Mouse (Mus musculus): ENCODE measurements around the gene Tymp. TPM values are rescaled to one million over a fixed set of nuclear protein-coding genes. Genes with fewer than 3 reads are reported as not detected.

The Tymp gene
- total RNA-seq, 2 experiments from 2014 or later, result 0.44 to 0.64 TPM

GRCm38 (mm10) chr15:89374801-89375534 lies 1.9 kb downstream of the Tymp start:
- intact Hi-C loops (cut with DNase I), result loop anchor here (5.0 kb wide), 1 partner anchor 92 kb away; no protein-coding TSS in a partner anchor
- no peak for DNase-seq (ENCODE audit: low spot score)

- no peak for DNase-seq (ENCODE audit: low spot score)
- intact Hi-C loops (cut with DNase I), result loop anchor here (5.0 kb wide), 1 partner anchor 93 kb away; no protein-coding TSS in a partner anchor
These were observed 2.5 kb downstream of the Tymp start for GRCm38 (mm10) chr15:89374340-89374739.

- intact Hi-C loops (cut with DNase I), result loop anchor here (5.0 kb wide), 1 partner anchor 93 kb away; no protein-coding TSS in a partner anchor
These were observed 3.0 kb downstream of the Tymp start, which contains the start of gene Sco2 for GRCm38 (mm10) chr15:89373762-89374248. Sco2 (minus strand) TSS chr15:89373846.

GRCm38 (mm10) chr15:89373027-89373761 lies 3.6 kb downstream of the Tymp start:
- intact Hi-C loops (cut with DNase I), result loop anchor here (5.0 kb wide), 1 partner anchor 94 kb away; no protein-coding TSS in a partner anchor
- peak; percentile 71 for DNase-seq (ENCODE audit: low spot score)

More at GRCm38 (mm10) chr15:89373762-89374248, 3.0 kb downstream of the Tymp start, which contains the start of gene Sco2:
- DNase-seq (ENCODE audit: low spot score), result peak; percentile 75

- no peak for DNase-seq (ENCODE audit: low spot score)
- intact Hi-C loops (cut with DNase I), result loop anchor here (5.0 kb wide), 1 partner anchor 95 kb away; no protein-coding TSS in a partner anchor
These were observed 4.3 kb downstream of the Tymp start for GRCm38 (mm10) chr15:89372536-89372935.

- DNase-seq (ENCODE audit: low spot score), result no peak
- intact Hi-C loops (cut with DNase I), result loop anchor here (5.0 kb wide), 1 partner anchor 95 kb away; no protein-coding TSS in a partner anchor
These were observed 4.8 kb downstream of the Tymp start for GRCm38 (mm10) chr15:89372068-89372467.

- intact Hi-C loops (cut with DNase I), result no loop called here
- no peak for DNase-seq (ENCODE audit: low spot score)
These were observed 11.7 kb downstream of the Tymp start for GRCm38 (mm10) chr15:89365141-89365551.

GRCm38 (mm10) chr15:89363051-89363450 lies 13.8 kb downstream of the Tymp start:
- intact Hi-C loops (cut with DNase I), result no loop called here
- no peak for DNase-seq (ENCODE audit: low spot score)

- intact Hi-C loops (cut with DNase I), result no loop called here
- DNase-seq (ENCODE audit: low spot score), result no peak
These were observed 18.1 kb downstream of the Tymp start for GRCm38 (mm10) chr15:89358784-89359183.

GRCm38 (mm10) chr15:89356372-89356771 lies 20.5 kb downstream of the Tymp start:
- DNase-seq (ENCODE audit: low spot score), result no peak
- intact Hi-C loops (cut with DNase I), result loop anchor here (2.0 kb wide), 1 partner anchor 14 kb away; no protein-coding TSS in a partner anchor

- peak; percentile 90 for DNase-seq (ENCODE audit: low spot score)
- intact Hi-C loops (cut with DNase I), result loop anchor here (2.0 kb wide), 2 partner anchors 15 to 41 kb away; partner anchors contain the start of gene Sbf1
These were observed 21.3 kb downstream of the Tymp start, which contains the start of the genes Lmf2 and Ncaph2 for GRCm38 (mm10) chr15:89355241-89356187. Lmf2 (minus strand) TSS chr15:89355659. Ncaph2 (plus strand) TSS chr15:89355719.

GRCm38 (mm10) chr15:89354455-89354854 lies 22.4 kb downstream of the Tymp start:
- intact Hi-C loops (cut with DNase I), result loop anchor here (2.0 kb wide), 1 partner anchor 40 kb away; the partner anchor contains the start of gene Sbf1
- no peak for DNase-seq (ENCODE audit: low spot score)

- no peak for DNase-seq (ENCODE audit: low spot score)
- intact Hi-C loops (cut with DNase I), result loop anchor here (2.0 kb wide), 1 partner anchor 39 kb away; the partner anchor contains the start of gene Sbf1
These were observed 23.0 kb downstream of the Tymp start for GRCm38 (mm10) chr15:89353837-89354236.

- intact Hi-C loops (cut with DNase I), result no loop called here
- no peak for DNase-seq (ENCODE audit: low spot score)
These were observed 24.0 kb downstream of the Tymp start for GRCm38 (mm10) chr15:89352795-89353194.

- intact Hi-C loops (cut with DNase I), result no loop called here
These were observed 24.8 kb downstream of the Tymp start for GRCm38 (mm10) chr15:89352054-89352453.

GRCm38 (mm10) chr15:89351302-89351701 lies 25.5 kb downstream of the Tymp start:
- intact Hi-C loops (cut with DNase I), result no loop called here
- no peak for DNase-seq (ENCODE audit: low spot score)

More at GRCm38 (mm10) chr15:89352054-89352453, 24.8 kb downstream of the Tymp start:
- DNase-seq (ENCODE audit: low spot score), result no peak

- intact Hi-C loops (cut with DNase I), result no loop called here
- DNase-seq (ENCODE audit: low spot score), result no peak
These were observed 26.4 kb downstream of the Tymp start for GRCm38 (mm10) chr15:89350447-89350846.

- intact Hi-C loops (cut with DNase I), result loop anchor here (5.0 kb wide), 1 partner anchor 184 kb away; no protein-coding TSS in a partner anchor
- DNase-seq (ENCODE audit: low spot score), result no peak
These were observed 33.5 kb downstream of the Tymp start for GRCm38 (mm10) chr15:89343325-89343724.

- intact Hi-C loops (cut with DNase I), result loop anchor here (5.0 kb wide), 1 partner anchor 186 kb away; no protein-coding TSS in a partner anchor
- no peak for DNase-seq (ENCODE audit: low spot score)
These were observed 35.2 kb downstream of the Tymp start for GRCm38 (mm10) chr15:89341678-89342077.
